Mouse (Mus musculus): Measurements from ENCODE around the gene Ric8b. TPM values are rescaled to one million over a fixed set of nuclear protein-coding genes. Genes with fewer than 3 reads are reported as not detected.

Gene Ric8b
- 10 to 100 TPM; 22.3 to 26.9 TPM for total RNA-seq (2021)

GRCm38 (mm10) chr10:84916810-84917730 lies at the start of gene Ric8b:
TSS of gene Ric8b (plus strand) at chr10:84917616.
- peak; percentile 97 for DNase-seq
- intact Hi-C loops (cut with DNase I) = loop anchor here (2.0 to 5.0 kb wide), 3 partner anchors 52 to 205 kb away; no protein-coding TSS in a partner anchor

GRCm38 (mm10) chr10:84871285-84871684 lies 46.1 kb upstream of the Ric8b start:
- DNase-seq = no peak
- intact Hi-C loops (cut with DNase I) = no loop called here

- DNase-seq = no peak
- intact Hi-C loops (cut with DNase I) = no loop called here
Observed at GRCm38 (mm10) chr10:84871921-84872320, 45.5 kb upstream of the Ric8b start.

- intact Hi-C loops (cut with DNase I) = no loop called here
- DNase-seq = no peak
Observed at GRCm38 (mm10) chr10:84879823-84880571, 37.4 kb upstream of the Ric8b start.

GRCm38 (mm10) chr10:84882528-84882927 lies 34.9 kb upstream of the Ric8b start:
- intact Hi-C loops (cut with DNase I) = no loop called here
- DNase-seq = no peak

GRCm38 (mm10) chr10:84885341-84885884 lies 32.0 kb upstream of the Ric8b start:
- DNase-seq = peak in 1 of 2 experiments; percentile 28
- intact Hi-C loops (cut with DNase I) = no loop called here

GRCm38 (mm10) chr10:84886221-84886627 lies 31.2 kb upstream of the Ric8b start:
- intact Hi-C loops (cut with DNase I) = no loop called here
- DNase-seq = peak; percentile 65 to 71

GRCm38 (mm10) chr10:84886785-84887184 lies 30.6 kb upstream of the Ric8b start:
- no peak for DNase-seq
- intact Hi-C loops (cut with DNase I) = no loop called here

GRCm38 (mm10) chr10:84889096-84889846 lies 28.1 kb upstream of the Ric8b start:
- intact Hi-C loops (cut with DNase I) = no loop called here
- no peak for DNase-seq

GRCm38 (mm10) chr10:84895810-84896358 lies 21.5 kb upstream of the Ric8b start:
- intact Hi-C loops (cut with DNase I) = no loop called here
- no peak for DNase-seq

- DNase-seq = no peak
- intact Hi-C loops (cut with DNase I) = no loop called here
Observed at GRCm38 (mm10) chr10:84896941-84897930, 20.2 kb upstream of the Ric8b start.

GRCm38 (mm10) chr10:84898144-84898979 lies 19.1 kb upstream of the Ric8b start:
- intact Hi-C loops (cut with DNase I) = no loop called here

GRCm38 (mm10) chr10:84901676-84902075 lies 15.7 kb upstream of the Ric8b start:
- peak in 1 of 2 experiments; percentile 29 for DNase-seq
- intact Hi-C loops (cut with DNase I) = no loop called here

More at GRCm38 (mm10) chr10:84898144-84898979, 19.1 kb upstream of the Ric8b start:
- DNase-seq = no peak

- intact Hi-C loops (cut with DNase I) = no loop called here
- no peak for DNase-seq
Observed at GRCm38 (mm10) chr10:84902213-84902612, 15.2 kb upstream of the Ric8b start.

GRCm38 (mm10) chr10:84903307-84903706 lies 14.1 kb upstream of the Ric8b start:
- intact Hi-C loops (cut with DNase I) = no loop called here
- no peak for DNase-seq

GRCm38 (mm10) chr10:84903742-84904141 lies 13.7 kb upstream of the Ric8b start:
- DNase-seq = peak in 1 of 2 experiments; percentile 21
- intact Hi-C loops (cut with DNase I) = no loop called here

- no peak for DNase-seq
- intact Hi-C loops (cut with DNase I) = no loop called here
Observed at GRCm38 (mm10) chr10:84906895-84907294, 10.5 kb upstream of the Ric8b start.

GRCm38 (mm10) chr10:84908006-84908405 lies 9.4 kb upstream of the Ric8b start:
- intact Hi-C loops (cut with DNase I) = no loop called here
- no peak for DNase-seq
